Comparison of ENCODE assay signal across 8 mouse cellular contexts in the genomic region with DNA sequence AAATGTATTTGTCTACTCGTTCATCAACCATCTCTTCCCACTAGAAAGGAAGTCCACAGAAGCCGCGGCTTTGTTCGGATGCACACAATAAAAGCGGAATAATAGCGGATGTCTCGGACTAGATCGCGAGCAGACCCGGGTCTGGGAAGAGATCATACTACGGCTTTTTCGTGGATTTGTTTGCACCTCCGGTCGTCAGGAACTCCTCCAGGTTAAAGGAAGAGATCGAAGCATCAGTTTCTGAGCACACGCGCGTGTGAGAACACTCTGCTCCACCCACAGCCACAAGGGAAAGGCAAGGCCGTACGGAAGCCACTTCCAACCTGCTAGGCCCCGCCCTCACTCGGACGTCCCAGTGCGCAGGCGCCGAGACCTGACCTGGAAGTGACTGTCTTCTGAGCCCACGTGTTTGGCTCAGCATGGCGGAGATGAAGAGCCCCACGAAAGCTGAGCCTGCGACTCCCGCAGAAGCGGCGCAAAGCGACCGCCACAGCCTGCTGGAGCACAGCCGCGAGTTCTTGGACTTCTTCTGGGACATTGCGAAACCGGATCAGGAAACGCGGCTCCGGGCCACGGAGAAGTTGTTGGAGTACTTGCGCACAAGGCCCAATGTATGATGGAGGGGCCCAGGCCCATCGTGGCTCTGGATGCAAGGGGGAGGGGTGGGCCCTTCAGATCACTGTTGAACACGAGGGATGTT. TPM values are rescaled to one million over a fixed set of nuclear protein-coding genes. Genes with fewer than 3 reads are reported as not detected.
DNase-seq lines count a peak whose midpoint lies in the region; ATAC-seq and TF ChIP-seq lines count a peak whose summit lies in the region.

Gene Mybbp1a, plus strand, starts transcription at position 391 of the 700 bp plus-strand sequence.

- ATAC-seq in erythroblast, adult 5-6 weeks (replicated peaks; ENCODE audit: low FRiP score, poor library complexity, severe bottlenecking): peak; percentile 97
- peak; percentile 88 for ATAC-seq in heart, embryonic 11.5 days (replicated peaks; ENCODE audit: insufficient number of reproducible peaks, low FRiP score, low TSS enrichment)
- peak; percentile 90 for ATAC-seq in kidney, embryonic 16.5 days (ENCODE audit: low FRiP score, low TSS enrichment)

- H3K9ac ChIP-seq in heart, embryonic 11.5 days (ENCODE audit: low read depth, low read length): peak within 1 kb of the TSS; percentile 88
- peak within 1 kb of the TSS; percentile 82 for H3K9ac ChIP-seq in kidney, embryonic 16.5 days (replicated peaks; ENCODE audit: low read length)
- peak within 1 kb of the TSS; percentile 70 for H3K9ac ChIP-seq in liver, adult 2 months (ENCODE audit: low read depth, low read length)

- peak within 1 kb of the TSS; percentile 90 for H3K4me2 ChIP-seq in heart, embryonic 11.5 days
- peak within 1 kb of the TSS; percentile 72 for H3K4me2 ChIP-seq in kidney, embryonic 16.5 days (replicated peaks; ENCODE audit: low read depth, low read length)
- H3K4me2 ChIP-seq in myocyte (ENCODE audit: low read depth): peak within 1 kb of the TSS; percentile 89

- H3K36me3 ChIP-seq in heart, embryonic 11.5 days (ENCODE audit: control insufficient read depth, insufficient read depth, low read length): peaks cover 30% of the 10 kb centered on the region
- H3K36me3 ChIP-seq in kidney, embryonic 16.5 days (ENCODE audit: insufficient read depth, low read length): peaks cover 36% of the 10 kb centered on the region
- H3K36me3 ChIP-seq in liver, adult 2 months (ENCODE audit: control insufficient read depth, insufficient read depth, low read length): peaks cover 15% of the 10 kb centered on the region; the same call in 1 of the 2 replicates
- H3K36me3 ChIP-seq in myocyte (ENCODE audit: control insufficient read depth, insufficient read depth): peaks cover 16% of the 10 kb centered on the region
- H3K36me3 ChIP-seq in splenic B cell, adult 2 months (ENCODE audit: control insufficient read depth, insufficient read depth, low read length, poor library complexity, severe bottlenecking): peaks cover 14% of the 10 kb centered on the region

- no peaks in the 10 kb centered on the region for H3K9me3 ChIP-seq in heart, embryonic 11.5 days (replicated peaks; ENCODE audit: control insufficient read depth, low read length)
- no peaks in the 10 kb centered on the region for H3K9me3 ChIP-seq in kidney, embryonic 16.5 days (ENCODE audit: low read length)

- peak; percentile 99 for DNase-seq in B cell, adult 2 months
- DNase-seq in brain, adult 2 months (ENCODE audit: low read depth, low spot score): peak; percentile 99
- peak; percentile 86 for DNase-seq in liver, adult 2 months (ENCODE audit: extremely low read depth, low read depth, low spot score)
- peak; percentile 97 for DNase-seq in splenic B cell, adult 2 months (ENCODE audit: low read depth, low spot score)

- H3K4me1 ChIP-seq in heart, embryonic 11.5 days (ENCODE audit: control insufficient read depth, insufficient read depth, low read length): peaks cover 9% of the 10 kb centered on the region
- H3K4me1 ChIP-seq in kidney, embryonic 16.5 days (ENCODE audit: insufficient read depth, low read length): peaks cover 17% of the 10 kb centered on the region
- H3K4me1 ChIP-seq in liver, adult 2 months (ENCODE audit: control insufficient read depth, insufficient read depth, low read length): peaks cover 21% of the 10 kb centered on the region

- under 1% methylated on average over 46 of the region's 46 CpGs for WGBS in heart, embryonic 11.5 days (ENCODE audit: insufficient replicate concordance)
- WGBS in kidney, embryonic 16.5 days: under 1% methylated on average over 46 of the region's 46 CpGs
- under 1% methylated on average over 46 of the region's 46 CpGs for WGBS in liver, adult 2 months

- peak within 1 kb of the TSS; percentile 78 for H3ac ChIP-seq in myocyte (ENCODE audit: control insufficient read depth, insufficient read length)

- H3K79me2 ChIP-seq in liver, adult 2 months (ENCODE audit: control insufficient read depth, insufficient read depth, low read length): peaks cover 11% of the 10 kb centered on the region; the same call in 1 of the 2 replicates
- H3K79me2 ChIP-seq in myocyte (ENCODE audit: control insufficient read depth, insufficient read depth): peaks cover 21% of the 10 kb centered on the region

- peak; percentile 54; the same call in 1 of the 2 replicates for TF ChIP-seq POLR2A in liver, adult 2 months (IDR thresholded peaks at IDR 0.05; ENCODE audit: extremely low read depth, insufficient read depth, low read length)
- TF ChIP-seq POLR2A in myocyte (IDR thresholded peaks at IDR 0.05; ENCODE audit: insufficient read length, low read depth): peak; percentile 82

- no peak for TF ChIP-seq CTCF in liver, adult 2 months (IDR thresholded peaks at IDR 0.05; ENCODE audit: low read depth, low read length)

- peak within 1 kb of the TSS; percentile 86 for H3K4me3 ChIP-seq in heart, embryonic 11.5 days (ENCODE audit: low read depth, low read length)
- peak within 1 kb of the TSS; percentile 72 for H3K4me3 ChIP-seq in kidney, embryonic 16.5 days (ENCODE audit: low read length)
- H3K4me3 ChIP-seq in liver, adult 2 months (ENCODE audit: insufficient read depth, low read depth, low read length): peak within 1 kb of the TSS; percentile 78
- peak within 1 kb of the TSS; percentile 97 for H3K4me3 ChIP-seq in myocyte

- H3K27me3 ChIP-seq in heart, embryonic 11.5 days (ENCODE audit: control insufficient read depth, insufficient read depth, low read length): no peaks in the 10 kb centered on the region
- H3K27me3 ChIP-seq in kidney, embryonic 16.5 days (ENCODE audit: insufficient read depth, low read length): no peaks in the 10 kb centered on the region
- no peaks in the 10 kb centered on the region for H3K27me3 ChIP-seq in liver, adult 2 months (ENCODE audit: control insufficient read depth, insufficient read depth, low read length)
- H3K27me3 ChIP-seq in myocyte (ENCODE audit: control insufficient read depth, insufficient read depth, insufficient read length): no peaks in the 10 kb centered on the region
- no peaks in the 10 kb centered on the region for H3K27me3 ChIP-seq in splenic B cell, adult 2 months (ENCODE audit: control insufficient read depth, insufficient read depth, low read length, poor library complexity, severe bottlenecking)

- H3K27ac ChIP-seq in heart, embryonic 11.5 days (ENCODE audit: low read depth, low read length): peak within 1 kb of the TSS; percentile 68
- H3K27ac ChIP-seq in kidney, embryonic 16.5 days (ENCODE audit: low read length): peak within 1 kb of the TSS; percentile 91
- peak within 1 kb of the TSS; percentile 33 for H3K27ac ChIP-seq in liver, adult 2 months (replicated peaks; ENCODE audit: insufficient read depth, low read depth, low read length)

TF ChIP-seq in myocyte, 11 proteins besides CTCF, POLR2A, EP300 and RAD21:
- peak; percentile 91 for TF ChIP-seq USF1 (IDR thresholded peaks at IDR 0.05; ENCODE audit: low read depth)
- no peak for TF ChIP-seq TCF3 (IDR thresholded peaks at IDR 0.05; ENCODE audit: insufficient read length, low read depth)
- TF ChIP-seq TCF12 (IDR thresholded peaks at IDR 0.05; ENCODE audit: insufficient read depth, poor library complexity, severe bottlenecking): no peak
- no peak for TF ChIP-seq CEBPB (IDR thresholded peaks at IDR 0.05; ENCODE audit: insufficient read depth, poor library complexity, severe bottlenecking)
- TF ChIP-seq MAX (IDR thresholded peaks at IDR 0.05; ENCODE audit: low read depth): peak; percentile 92
- peak; percentile 96 for TF ChIP-seq POLR2AphosphoS2 (IDR thresholded peaks at IDR 0.05; ENCODE audit: insufficient read length, low read depth)

RNA-seq across cellular contexts. Expression of gene Mybbp1a, which starts in this region (rescaled TPM):
- total RNA-seq in erythroblast, adult 5-6 weeks (2015; ENCODE audit: low replicate concordance): 44.7 and 49.6 TPM in 2 replicates
- total RNA-seq in erythroblast, adult 5-6 weeks (2017; ENCODE audit: low replicate concordance): 11.8 and 27.4 TPM in 2 replicates
- polyA plus RNA-seq in heart, embryonic 11.5 days (2014; fragmentation: Nextera tagmentation; extraction: Ambion mirVana): 93.8 and 101 TPM in 2 replicates
- 175 and 177 TPM in 2 replicates for polyA plus RNA-seq in kidney, embryonic 16.5 days (2015; fragmentation: Nextera tagmentation; extraction: Ambion mirVana)
- total RNA-seq in liver, adult 2 months (2014; rRNA removed): 13.7 and 18.8 TPM in 2 replicates
- 14.8 and 21.6 TPM in 2 replicates for polyA plus RNA-seq in liver, adult 2 months (2012; rRNA removed)
- 138 TPM for polyA plus RNA-seq in myocyte (2012; fragmentation: generic; extraction: Trizol)

Comparison
In these comparisons a context has a peak if more than half of its experiments do, and no peak if none do; other contexts are left out.
1. Peak in every context shown above with its lines: DNase-seq, ATAC-seq, H3K4me3 ChIP-seq and H3K27ac ChIP-seq.
2. H3K27ac ChIP-seq: peak in every context shown above with its lines; median percentile 91 in kidney, embryonic 16.5 days; 68 in heart, embryonic 11.5 days; 33 in liver, adult 2 months.